Mouse (Mus musculus) stomach, embryonic 16.5 days (tissue): ENCODE data around the gene Dcbld1. TPM values are rescaled to one million over a fixed set of nuclear protein-coding genes. Genes with fewer than 3 reads are reported as not detected.

Source experiments
- ATAC-seq: fragments of 200-750 bp; cut with Nextera tagmentation; 2 replicates; pipeline ENCODE4 v1.8.0; 2017; ENCODE audit warnings: moderate number of reproducible peaks, moderate TSS enrichment; ENCODE audit not compliant: insufficient read depth, low FRiP score
- H3K27ac ChIP-seq: fragments of 300-500 bp; sonication (generic); 2 replicates; pipeline ENCODE4 v1.5.1; 2014; ENCODE audit warnings: low read length
- H3K27me3 ChIP-seq: fragments of 300-500 bp; sonication (generic); 2 replicates; pipeline ENCODE4 v1.6.1; 2014; ENCODE audit warnings: low read length, control low read depth, mixed read lengths; ENCODE audit not compliant: control insufficient read depth, insufficient read depth
- H3K36me3 ChIP-seq: fragments of 300-500 bp; sonication (generic); 2 replicates; pipeline ENCODE4 v1.6.1; 2014; ENCODE audit warnings: low read length; ENCODE audit not compliant: control insufficient read depth, insufficient read depth
- H3K4me1 ChIP-seq: fragments of 300-500 bp; sonication (generic); 2 replicates; pipeline ENCODE4 v1.6.1; 2014; ENCODE audit warnings: low read length, control low read depth, mixed read lengths; ENCODE audit not compliant: control insufficient read depth, insufficient read depth
- H3K4me2 ChIP-seq: fragments of 300-500 bp; sonication (generic); 2 replicates; pipeline ENCODE4 v1.6.1; 2014; ENCODE audit warnings: low read depth, low read length, mixed read lengths
- H3K4me3 ChIP-seq: fragments of 300-500 bp; sonication (generic); replicated peaks from 2 replicates; pipeline ENCODE4 v1.5.1; 2014; ENCODE audit warnings: mild to moderate bottlenecking, low read length
- H3K9ac ChIP-seq: fragments of 300-500 bp; sonication (generic); 2 replicates; pipeline ENCODE4 v1.6.1; 2014; ENCODE audit warnings: low read length
- H3K9me3 ChIP-seq: fragments of 300-500 bp; sonication (generic); replicated peaks from 2 replicates; pipeline ENCODE4 v1.6.1; 2016; ENCODE audit warnings: low read length, control low read depth; ENCODE audit not compliant: control insufficient read depth
- WGBS: fragments of 180-500 bp; shearing (Covaris S2); extraction: QIAGEN DNeasy Blood & Tissue Kit; methylation state at CpG from one replicate; pipeline ENCODE4 v1.1.7; 2014; 5-methylcytosine and 5-hydroxymethylcytosine counted together
- polyA plus RNA-seq: library from polyadenylated mRNA; unstranded; fragments of >200 nt; fragmentation: Nextera tagmentation; extraction: Ambion mirVana; gene quantifications from 2 replicates; pipeline ENCODE4 v1.2.1, GENCODE M21; 2015

Gene Dcbld1
- polyA plus RNA-seq, 1 experiment from 2014 or later = 33.2 TPM

- H3K9ac ChIP-seq = no peak overlapping the region
- no peaks in the 10 kb centered on the region for H3K9me3 ChIP-seq
- ATAC-seq = no peak
- no peak overlapping the region for H3K4me3 ChIP-seq
- H3K27me3 ChIP-seq = no peaks in the 10 kb centered on the region
- H3K27ac ChIP-seq = no peak overlapping the region
- H3K4me1 ChIP-seq = no peaks in the 10 kb centered on the region
- H3K4me2 ChIP-seq = no peak overlapping the region
- no peaks in the 10 kb centered on the region for H3K36me3 ChIP-seq
- WGBS = 81% methylated on average over 4 of the region's 4 CpGs
Measured at GRCm38 (mm10) chr10:52368376-52368775, 135.0 kb downstream of the Dcbld1 start.

Other genes with a start within 250 kb of the Dcbld1 start
- 2.6 TPM in 1 of 2 replicates, not detected in the other for gene Vgll2, start 211.1 kb upstream of the Dcbld1 start, polyA plus RNA-seq
- gene Ros1, start 38.4 kb upstream of the Dcbld1 start, polyA plus RNA-seq = 0.92 and 1.2 TPM in 2 replicates
- not detected in 2 replicates for gene Gm26741, start 125.1 kb downstream of the Dcbld1 start, polyA plus RNA-seq
- gene Gopc, start 148.5 kb downstream of the Dcbld1 start, polyA plus RNA-seq = 17.2 and 17.8 TPM in 2 replicates
- 3.9 and 6.0 TPM in 2 replicates for gene Nepn, start 155.4 kb downstream of the Dcbld1 start, polyA plus RNA-seq
- gene Nus1, start 183.9 kb downstream of the Dcbld1 start, polyA plus RNA-seq = 10.3 and 12.7 TPM in 2 replicates